ENCODE assay signal across 15 mouse cellular contexts in genomic region chr1:51512326-51512725, GRCm38 (mm10).
"Had no signal": no experiment of that assay in that cellular context is flagged by ENCODE, and none has a peak within 500 bp of the region (broad histone marks: within the 10 kb centered on the region; RNA-seq: fewer than 3 reads in every experiment).

No protein-coding gene starts in this region.

- H3K27me3 ChIP-seq: limb, embryonic 12.5 days; lung, embryonic 15.5 days; megakaryocyte, embryonic 14.5 days; midbrain, embryonic 15.5 days; neural tube, embryonic 12.5 days had no signal

- H3K4me1 ChIP-seq: midbrain, embryonic 15.5 days; neural tube, embryonic 12.5 days had no signal

- H3K9ac ChIP-seq: limb, embryonic 12.5 days; liver, postnatal 0 days; lung, embryonic 15.5 days; midbrain, embryonic 15.5 days; neural tube, embryonic 12.5 days had no signal

- ATAC-seq: midbrain, embryonic 15.5 days had no signal

- H3K4me3 ChIP-seq: layer of hippocampus, adult 2 months; limb, embryonic 12.5 days; lung, embryonic 15.5 days; megakaryocyte, embryonic 14.5 days; midbrain, embryonic 15.5 days; neural tube, embryonic 12.5 days had no signal

- H3K27ac ChIP-seq: layer of hippocampus, adult 2 months; limb, embryonic 12.5 days; lung, embryonic 15.5 days; macrophage; midbrain, embryonic 15.5 days; neural tube, embryonic 12.5 days had no signal

- H3K4me2 ChIP-seq: limb, embryonic 12.5 days; lung, embryonic 15.5 days; midbrain, embryonic 11.5 days; midbrain, embryonic 15.5 days; neural tube, embryonic 12.5 days had no signal

- DNase-seq: liver; lung, postnatal 14 days; retina, postnatal 1 day; right cerebral cortex, postnatal 4 days; spleen, adult 18-20 months; thymus, postnatal 4 days had no signal

- H3K9me3 ChIP-seq: limb, embryonic 12.5 days; lung, embryonic 15.5 days; megakaryocyte, embryonic 14.5 days; midbrain, embryonic 15.5 days; neural tube, embryonic 12.5 days had no signal

- H3K36me3 ChIP-seq: limb, embryonic 12.5 days; lung, embryonic 15.5 days; midbrain, embryonic 15.5 days; neural tube, embryonic 12.5 days had no signal
